Mouse (Mus musculus): ENCODE data around the gene Agk.

DNA sequence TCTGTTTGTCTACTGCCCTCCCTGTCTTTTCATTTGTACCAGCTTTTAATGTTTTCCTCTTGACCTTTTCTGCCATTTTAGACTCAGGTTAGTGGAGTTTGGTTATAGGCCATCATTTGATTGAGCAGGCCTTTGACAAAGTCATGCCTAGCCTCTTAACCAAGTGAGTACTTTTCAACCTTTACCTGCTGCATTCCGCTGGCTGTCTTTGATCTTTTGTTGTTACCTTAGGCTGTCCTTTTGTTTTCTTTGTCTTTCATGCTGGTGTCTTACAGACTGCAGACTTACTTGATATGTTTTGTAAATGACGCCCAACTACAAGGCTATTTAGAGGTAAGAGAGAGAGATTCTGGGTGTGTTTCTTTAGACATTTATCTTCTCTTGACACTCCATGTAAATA lies 8.5 kb downstream of the Agk start:
- TF ChIP-seq CTCF (IDR thresholded peaks at IDR 0.05; ENCODE audit: insufficient read depth, low read depth, low read length) (no peak), POLR2A (IDR thresholded peaks at IDR 0.05; ENCODE audit: insufficient read depth, low read depth, low read length) (no peak)
